Mouse (Mus musculus) heart, embryonic 12.5 days (tissue): ENCODE measurements around the gene Acp6. TPM values are rescaled to one million over a fixed set of nuclear protein-coding genes. Genes with fewer than 3 reads are reported as not detected.
A peak's percentile ranks its signal among the peaks of the same experiment; 100 is the strongest.

Source experiments
- ATAC-seq: fragments of 200-750 bp; cut with Nextera tagmentation; 2 replicates; pipeline ENCODE4 v1.8.0; 2017; ENCODE audit warnings: moderate TSS enrichment, moderate library complexity; ENCODE audit not compliant: insufficient number of reproducible peaks, low FRiP score
- H3K27ac ChIP-seq: fragments of 300-500 bp; sonication (generic); 2 replicates; pipeline ENCODE4 v1.5.1; 2016; ENCODE audit warnings: mild to moderate bottlenecking, moderate library complexity; ENCODE audit not compliant: poor library complexity, severe bottlenecking
- H3K27me3 ChIP-seq: fragments of 300-500 bp; sonication (generic); replicated peaks from 2 replicates; pipeline ENCODE4 v1.6.1; 2016; ENCODE audit warnings: mild to moderate bottlenecking, moderate library complexity
- H3K36me3 ChIP-seq: fragments of 300-500 bp; sonication (generic); 2 replicates; pipeline ENCODE4 v1.6.1; 2016; ENCODE audit warnings: mild to moderate bottlenecking, moderate library complexity
- H3K4me1 ChIP-seq: fragments of 300-500 bp; sonication (generic); replicated peaks from 2 replicates; pipeline ENCODE4 v1.6.1; 2016; ENCODE audit warnings: mild to moderate bottlenecking
- H3K4me2 ChIP-seq: fragments of 300-500 bp; sonication (generic); 2 replicates; pipeline ENCODE4 v1.6.1; 2016; ENCODE audit warnings: mild to moderate bottlenecking, moderate library complexity
- H3K4me3 ChIP-seq: fragments of 300-500 bp; sonication (generic); 2 replicates; pipeline ENCODE4 v1.5.1; 2016; ENCODE audit warnings: mild to moderate bottlenecking
- H3K9ac ChIP-seq: fragments of 300-500 bp; sonication (generic); 2 replicates; pipeline ENCODE4 v1.6.1; 2016; ENCODE audit warnings: mild to moderate bottlenecking, moderate library complexity
- H3K9me3 ChIP-seq: fragments of 300-500 bp; sonication (generic); replicated peaks from 2 replicates; pipeline ENCODE4 v1.6.1; 2016; ENCODE audit warnings: mild to moderate bottlenecking, moderate library complexity
- WGBS: fragments of 180-500 bp; shearing (Covaris S2); methylation state at CpG from one replicate; pipeline ENCODE4 v1.1.7; 2016; 5-methylcytosine and 5-hydroxymethylcytosine counted together
- polyA plus RNA-seq: library from polyadenylated mRNA; unstranded; fragments of >200 nt; fragmentation: Nextera tagmentation; extraction: Ambion mirVana; gene quantifications from 2 replicates; pipeline ENCODE4 v1.2.1, GENCODE M21; 2016

The Acp6 gene
- polyA plus RNA-seq, 1 experiment from 2014 or later: 61.7 TPM

GRCm38 (mm10) chr3:97223261-97223660, 64.7 kb downstream of the Acp6 start:
- H3K4me3 ChIP-seq: no peak overlapping the region
- no peak overlapping the region for H3K4me2 ChIP-seq
- WGBS: 77% methylated on average over 9 of the region's 9 CpGs
- peaks cover 29% of the 10 kb centered on the region for H3K4me1 ChIP-seq
- H3K27ac ChIP-seq: no peak overlapping the region
- no peaks in the 10 kb centered on the region for H3K9me3 ChIP-seq
- H3K36me3 ChIP-seq: peaks cover 47% of the 10 kb centered on the region
- ATAC-seq: no peak
- no peaks in the 10 kb centered on the region for H3K27me3 ChIP-seq
- H3K9ac ChIP-seq: no peak overlapping the region

- Histone ChIP-seq H3K4me1 (peaks cover 34% of the 10 kb centered on the region), H3K27me3 (no peaks in the 10 kb centered on the region), H3K27ac (peak overlapping the region; percentile 52), H3K9ac (no peak overlapping the region), H3K9me3 (no peaks in the 10 kb centered on the region), H3K4me3 (no peak overlapping the region), H3K36me3 (peaks cover 32% of the 10 kb centered on the region), H3K4me2 (peak overlapping the region; percentile 46)
- no peak for ATAC-seq
- WGBS: 70% methylated on average over 5 of the region's 5 CpGs
These were observed 66.7 kb downstream of the Acp6 start for GRCm38 (mm10) chr3:97225231-97225630.

- no peaks in the 10 kb centered on the region for H3K27me3 ChIP-seq
- peak overlapping the region; percentile 90 for H3K27ac ChIP-seq
- H3K9me3 ChIP-seq: no peaks in the 10 kb centered on the region
- peaks cover 35% of the 10 kb centered on the region for H3K4me1 ChIP-seq
- peak overlapping the region; percentile 96 for H3K9ac ChIP-seq
- WGBS: 1% methylated on average over 18 of the region's 18 CpGs
- peaks cover 22% of the 10 kb centered on the region for H3K36me3 ChIP-seq
- peak overlapping the region; percentile 94 for H3K4me2 ChIP-seq
- H3K4me3 ChIP-seq: peak overlapping the region; percentile 95
- ATAC-seq: no peak
These were observed 68.1 kb downstream of the Acp6 start for GRCm38 (mm10) chr3:97226719-97227118.

Other genes starting within 250 kb of the Acp6 start
- not detected in 2 replicates for gene Gja8, start 232.8 kb upstream of the Acp6 start, polyA plus RNA-seq
- gene Bcl9, start 139.1 kb downstream of the Acp6 start, polyA plus RNA-seq: 38.6 and 40.7 TPM in 2 replicates